Mouse (Mus musculus): ENCODE measurements around the gene Nrip3.

GRCm38 (mm10) chr7:109747747-109748146 is 34.1 kb downstream of the Nrip3 start:
- TF ChIP-seq CTCF (IDR thresholded peaks at IDR 0.05; ENCODE audit: low read depth) (no peak; the same call in 1 of the 2 replicates), EP300 (IDR thresholded peaks at IDR 0.05; ENCODE audit: low read depth) (no peak)
